Mouse (Mus musculus) midbrain, embryonic 13.5 days (tissue): Measurements from ENCODE around the gene Arhgap20. TPM values are rescaled to one million over a fixed set of nuclear protein-coding genes. Genes with fewer than 3 reads are reported as not detected.

Experiments
- ATAC-seq: fragments of 200-750 bp; cut with Nextera tagmentation; 2 replicates; pipeline ENCODE4 v1.8.0; 2017; ENCODE audit warnings: mild to moderate bottlenecking, moderate TSS enrichment, moderate library complexity
- H3K27ac ChIP-seq: fragments of 300-500 bp; sonication (generic); 2 replicates; pipeline ENCODE4 v1.5.1; 2015; ENCODE audit warnings: inconsistent platforms, mild to moderate bottlenecking, moderate library complexity
- H3K27me3 ChIP-seq: fragments of 300-500 bp; sonication (generic); 2 replicates; pipeline ENCODE4 v1.6.1; 2015; ENCODE audit warnings: mild to moderate bottlenecking, inconsistent platforms
- H3K36me3 ChIP-seq: fragments of 300-500 bp; sonication (generic); 2 replicates; pipeline ENCODE4 v1.6.1; 2015; ENCODE audit warnings: mild to moderate bottlenecking, inconsistent platforms
- H3K4me1 ChIP-seq: fragments of 300-500 bp; sonication (generic); replicated peaks from 2 replicates; pipeline ENCODE4 v1.6.1; 2015; ENCODE audit warnings: inconsistent platforms
- H3K4me2 ChIP-seq: fragments of 300-500 bp; sonication (generic); replicated peaks from 2 replicates; pipeline ENCODE4 v1.6.1; 2015; ENCODE audit warnings: moderate library complexity, mild to moderate bottlenecking, inconsistent platforms
- H3K4me3 ChIP-seq: fragments of 300-500 bp; sonication (generic); replicated peaks from 2 replicates; pipeline ENCODE4 v1.5.1; 2015; ENCODE audit warnings: mild to moderate bottlenecking, inconsistent platforms
- H3K9ac ChIP-seq: fragments of 300-500 bp; sonication (generic); replicated peaks from 2 replicates; pipeline ENCODE4 v1.6.1; 2015; ENCODE audit warnings: mild to moderate bottlenecking, inconsistent platforms
- H3K9me3 ChIP-seq: fragments of 300-500 bp; sonication (generic); 2 replicates; pipeline ENCODE4 v1.6.1; 2016; ENCODE audit warnings: mild to moderate bottlenecking, inconsistent platforms
- WGBS: fragments of 180-500 bp; shearing (Covaris S2); methylation state at CpG from one replicate; pipeline ENCODE4 v1.1.7; 2015; 5-methylcytosine and 5-hydroxymethylcytosine counted together
- polyA plus RNA-seq: library from polyadenylated mRNA; unstranded; fragments of >200 nt; fragmentation: Nextera tagmentation; extraction: Ambion mirVana; gene quantifications from 2 replicates; pipeline ENCODE4 v1.2.1, GENCODE M21; 2015

Gene Arhgap20
- polyA plus RNA-seq, 1 experiment from 2014 or later, result 11.6 TPM

- Histone ChIP-seq H3K4me1 (peaks cover 19% of the 10 kb centered on the region), H3K4me3 (peak overlapping the region; percentile 77), H3K27me3 (peaks cover 27% of the 10 kb centered on the region), H3K9ac (peak overlapping the region; percentile 83), H3K4me2 (peak overlapping the region; percentile 87), H3K36me3 (no peaks in the 10 kb centered on the region), H3K9me3 (no peaks in the 10 kb centered on the region), H3K27ac (peak overlapping the region; percentile 84; the same call in 1 of the 2 replicates)
- peak; percentile 27 for ATAC-seq
- WGBS, result under 1% methylated on average over 29 of the region's 29 CpGs
Measured at GRCm38 (mm10) chr9:51766175-51767062, 1.3 kb downstream of the Arhgap20 start.

- no peaks in the 10 kb centered on the region for H3K27me3 ChIP-seq
- H3K9me3 ChIP-seq, result no peaks in the 10 kb centered on the region
- no peaks in the 10 kb centered on the region for H3K4me1 ChIP-seq
- 87% methylated on average over 3 of the region's 3 CpGs for WGBS
- no peak overlapping the region for H3K9ac ChIP-seq
- no peak overlapping the region for H3K4me3 ChIP-seq
- no peaks in the 10 kb centered on the region for H3K36me3 ChIP-seq
- no peak for ATAC-seq
- no peak overlapping the region for H3K27ac ChIP-seq
- no peak overlapping the region for H3K4me2 ChIP-seq
Measured at GRCm38 (mm10) chr9:51774201-51774600, 9.1 kb downstream of the Arhgap20 start.

GRCm38 (mm10) chr9:51776459-51776858 lies 11.3 kb downstream of the Arhgap20 start:
- Histone ChIP-seq H3K4me1 (no peaks in the 10 kb centered on the region), H3K4me3 (no peak overlapping the region), H3K36me3 (no peaks in the 10 kb centered on the region), H3K9ac (no peak overlapping the region), H3K27me3 (no peaks in the 10 kb centered on the region), H3K27ac (no peak overlapping the region), H3K4me2 (no peak overlapping the region), H3K9me3 (no peaks in the 10 kb centered on the region)
- no peak for ATAC-seq
- WGBS, result 64% methylated on average over 2 of the region's 2 CpGs

- ATAC-seq, result no peak
- H3K9me3 ChIP-seq, result no peaks in the 10 kb centered on the region
- no peaks in the 10 kb centered on the region for H3K36me3 ChIP-seq
- WGBS, result 3% methylated on average over 1 of the region's 1 CpGs
- H3K4me3 ChIP-seq, result no peak overlapping the region
- H3K4me1 ChIP-seq, result no peaks in the 10 kb centered on the region
- H3K4me2 ChIP-seq, result no peak overlapping the region
- no peak overlapping the region for H3K9ac ChIP-seq
- H3K27ac ChIP-seq, result no peak overlapping the region
- H3K27me3 ChIP-seq, result no peaks in the 10 kb centered on the region
Measured at GRCm38 (mm10) chr9:51777180-51777579, 12.0 kb downstream of the Arhgap20 start.

- WGBS, result 86% methylated on average over 5 of the region's 5 CpGs
- Histone ChIP-seq H3K27ac (no peak overlapping the region), H3K9me3 (no peaks in the 10 kb centered on the region), H3K4me3 (no peak overlapping the region), H3K27me3 (no peaks in the 10 kb centered on the region), H3K36me3 (no peaks in the 10 kb centered on the region), H3K4me1 (no peaks in the 10 kb centered on the region), H3K9ac (no peak overlapping the region), H3K4me2 (no peak overlapping the region)
- ATAC-seq, result no peak
Measured at GRCm38 (mm10) chr9:51779232-51779631, 14.1 kb downstream of the Arhgap20 start.

GRCm38 (mm10) chr9:51781092-51781491 lies 16.0 kb downstream of the Arhgap20 start:
- no peaks in the 10 kb centered on the region for H3K4me1 ChIP-seq
- WGBS, result 91% methylated on average over 7 of the region's 7 CpGs

GRCm38 (mm10) chr9:51787380-51787779 lies 22.2 kb downstream of the Arhgap20 start:
- no peak overlapping the region for H3K4me2 ChIP-seq
- no peak overlapping the region for H3K9ac ChIP-seq
- no peaks in the 10 kb centered on the region for H3K36me3 ChIP-seq
- H3K27ac ChIP-seq, result no peak overlapping the region
- peaks cover 6% of the 10 kb centered on the region; the same call in 1 of the 2 replicates for H3K4me1 ChIP-seq
- ATAC-seq, result no peak
- H3K27me3 ChIP-seq, result no peaks in the 10 kb centered on the region
- no peak overlapping the region for H3K4me3 ChIP-seq
- H3K9me3 ChIP-seq, result no peaks in the 10 kb centered on the region
- WGBS, result 34% methylated on average over 6 of the region's 6 CpGs

More at GRCm38 (mm10) chr9:51781092-51781491, 16.0 kb downstream of the Arhgap20 start:
- Histone ChIP-seq H3K9ac (no peak overlapping the region), H3K36me3 (no peaks in the 10 kb centered on the region), H3K9me3 (no peaks in the 10 kb centered on the region), H3K4me2 (no peak overlapping the region), H3K27me3 (no peaks in the 10 kb centered on the region), H3K4me3 (no peak overlapping the region), H3K27ac (no peak overlapping the region)
- no peak for ATAC-seq

- WGBS, result 84% methylated on average over 1 of the region's 1 CpGs
- no peak for ATAC-seq
Measured at GRCm38 (mm10) chr9:51788466-51788865, 23.3 kb downstream of the Arhgap20 start.

GRCm38 (mm10) chr9:51795206-51795605 lies 30.1 kb downstream of the Arhgap20 start:
- 61% methylated on average over 6 of the region's 6 CpGs for WGBS
- H3K36me3 ChIP-seq, result no peaks in the 10 kb centered on the region

More at GRCm38 (mm10) chr9:51788466-51788865, 23.3 kb downstream of the Arhgap20 start:
- no peak overlapping the region for H3K4me2 ChIP-seq
- H3K36me3 ChIP-seq, result no peaks in the 10 kb centered on the region
- no peak overlapping the region for H3K9ac ChIP-seq
- H3K27ac ChIP-seq, result no peak overlapping the region
- no peak overlapping the region for H3K4me3 ChIP-seq
- no peaks in the 10 kb centered on the region for H3K27me3 ChIP-seq
- peaks cover 6% of the 10 kb centered on the region; the same call in 1 of the 2 replicates for H3K4me1 ChIP-seq
- no peaks in the 10 kb centered on the region for H3K9me3 ChIP-seq

GRCm38 (mm10) chr9:51798251-51798650 lies 33.1 kb downstream of the Arhgap20 start:
- no peak overlapping the region for H3K9ac ChIP-seq
- 93% methylated on average over 5 of the region's 5 CpGs for WGBS

More at GRCm38 (mm10) chr9:51795206-51795605, 30.1 kb downstream of the Arhgap20 start:
- H3K4me1 ChIP-seq, result no peaks in the 10 kb centered on the region
- no peaks in the 10 kb centered on the region for H3K27me3 ChIP-seq
- ATAC-seq, result no peak
- no peak overlapping the region for H3K27ac ChIP-seq
- no peaks in the 10 kb centered on the region for H3K9me3 ChIP-seq
- no peak overlapping the region for H3K4me3 ChIP-seq
- H3K9ac ChIP-seq, result no peak overlapping the region
- H3K4me2 ChIP-seq, result no peak overlapping the region

GRCm38 (mm10) chr9:51799156-51799555 lies 34.0 kb downstream of the Arhgap20 start:
- H3K27ac ChIP-seq, result no peak overlapping the region
- WGBS, result 90% methylated on average over 9 of the region's 9 CpGs

More at GRCm38 (mm10) chr9:51798251-51798650, 33.1 kb downstream of the Arhgap20 start:
- H3K27ac ChIP-seq, result no peak overlapping the region
- no peak for ATAC-seq
- H3K4me2 ChIP-seq, result no peak overlapping the region
- no peaks in the 10 kb centered on the region for H3K9me3 ChIP-seq
- H3K4me1 ChIP-seq, result no peaks in the 10 kb centered on the region
- H3K27me3 ChIP-seq, result no peaks in the 10 kb centered on the region
- H3K4me3 ChIP-seq, result no peak overlapping the region
- H3K36me3 ChIP-seq, result no peaks in the 10 kb centered on the region

GRCm38 (mm10) chr9:51807272-51807671 lies 42.1 kb downstream of the Arhgap20 start:
- Histone ChIP-seq H3K4me1 (no peaks in the 10 kb centered on the region), H3K27ac (no peak overlapping the region), H3K4me2 (no peak overlapping the region), H3K27me3 (no peaks in the 10 kb centered on the region), H3K9ac (no peak overlapping the region), H3K36me3 (no peaks in the 10 kb centered on the region), H3K9me3 (no peaks in the 10 kb centered on the region; the same call in 1 of the 2 replicates), H3K4me3 (no peak overlapping the region)
- 83% methylated on average over 3 of the region's 3 CpGs for WGBS
- no peak for ATAC-seq

More at GRCm38 (mm10) chr9:51799156-51799555, 34.0 kb downstream of the Arhgap20 start:
- H3K9ac ChIP-seq, result no peak overlapping the region
- no peak for ATAC-seq
- H3K27me3 ChIP-seq, result no peaks in the 10 kb centered on the region
- H3K36me3 ChIP-seq, result no peaks in the 10 kb centered on the region
- no peaks in the 10 kb centered on the region for H3K9me3 ChIP-seq
- no peaks in the 10 kb centered on the region for H3K4me1 ChIP-seq
- H3K4me3 ChIP-seq, result no peak overlapping the region
- no peak overlapping the region for H3K4me2 ChIP-seq
